Mouse (Mus musculus): ENCODE measurements around the gene Tmem88. TPM values are rescaled to one million over a fixed set of nuclear protein-coding genes. Genes with fewer than 3 reads are reported as not detected.

Tmem88 gene
- total RNA-seq, 1 experiment from 2014 or later = 0.46 TPM

GRCm38 (mm10) chr11:69368356-69369214, 29.4 kb downstream of the Tmem88 start:
- no peak for ATAC-seq (replicated peaks; ENCODE audit: low read depth, poor library complexity, severe bottlenecking)

- 0 out of 2 replicates have a peak, but pooled peaks have one; percentile 2 for ATAC-seq (replicated peaks; ENCODE audit: low read depth, poor library complexity, severe bottlenecking)
Observed at GRCm38 (mm10) chr11:69367616-69368355, 30.2 kb downstream of the Tmem88 start.

DNA sequence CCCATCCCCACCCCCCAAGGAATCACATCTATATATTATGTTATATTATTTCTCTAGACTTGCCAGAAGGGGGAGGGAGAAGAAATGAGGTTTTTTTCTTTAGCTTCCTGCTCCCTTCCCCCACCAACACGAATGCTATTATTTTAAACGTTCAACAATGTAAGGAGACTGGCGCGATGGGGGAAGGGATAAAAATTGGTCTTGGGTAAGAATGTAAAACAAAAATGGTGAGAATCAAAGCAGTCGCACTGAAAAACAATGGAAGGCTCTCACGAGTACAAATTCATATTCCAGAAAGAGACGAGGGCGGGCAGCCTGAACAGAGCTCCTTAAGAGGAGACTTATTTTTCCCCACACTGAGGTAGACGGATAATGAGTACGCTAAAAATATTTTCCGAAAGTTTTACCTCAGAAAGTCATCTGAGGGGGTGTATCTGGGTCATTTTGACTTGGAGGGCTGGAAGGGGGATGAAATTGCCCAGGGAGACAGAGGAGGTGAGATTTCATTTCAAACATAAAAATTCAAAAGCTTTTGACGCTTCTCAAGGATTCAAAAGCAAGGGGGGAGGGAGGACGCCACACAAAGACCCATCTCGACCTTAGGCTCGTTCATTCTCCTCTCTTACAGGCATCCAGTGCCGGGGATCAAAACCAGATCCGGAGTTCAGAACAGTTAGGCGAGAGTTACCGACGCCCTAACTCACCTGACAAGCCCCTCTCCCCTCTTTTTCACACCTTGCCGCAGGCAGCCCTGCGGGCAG, 31.0 kb downstream of the Tmem88 start:
- ATAC-seq (replicated peaks; ENCODE audit: low read depth, poor library complexity, severe bottlenecking) = no peak

- ATAC-seq (replicated peaks; ENCODE audit: low read depth, poor library complexity, severe bottlenecking) = peak; percentile 75
Observed at GRCm38 (mm10) chr11:69366157-69366854, 31.7 kb downstream of the Tmem88 start.

GRCm38 (mm10) chr11:69365722-69366121, 32.3 kb downstream of the Tmem88 start:
- no peak for ATAC-seq (replicated peaks; ENCODE audit: low read depth, poor library complexity, severe bottlenecking)

- no peak for ATAC-seq (replicated peaks; ENCODE audit: low read depth, poor library complexity, severe bottlenecking)
Observed at GRCm38 (mm10) chr11:69364910-69365309, 33.1 kb downstream of the Tmem88 start.

GRCm38 (mm10) chr11:69364376-69364775, 33.7 kb downstream of the Tmem88 start:
- ATAC-seq (replicated peaks; ENCODE audit: low read depth, poor library complexity, severe bottlenecking) = no peak

GRCm38 (mm10) chr11:69362479-69362878, 35.6 kb downstream of the Tmem88 start:
- ATAC-seq (replicated peaks; ENCODE audit: low read depth, poor library complexity, severe bottlenecking) = no peak

DNA sequence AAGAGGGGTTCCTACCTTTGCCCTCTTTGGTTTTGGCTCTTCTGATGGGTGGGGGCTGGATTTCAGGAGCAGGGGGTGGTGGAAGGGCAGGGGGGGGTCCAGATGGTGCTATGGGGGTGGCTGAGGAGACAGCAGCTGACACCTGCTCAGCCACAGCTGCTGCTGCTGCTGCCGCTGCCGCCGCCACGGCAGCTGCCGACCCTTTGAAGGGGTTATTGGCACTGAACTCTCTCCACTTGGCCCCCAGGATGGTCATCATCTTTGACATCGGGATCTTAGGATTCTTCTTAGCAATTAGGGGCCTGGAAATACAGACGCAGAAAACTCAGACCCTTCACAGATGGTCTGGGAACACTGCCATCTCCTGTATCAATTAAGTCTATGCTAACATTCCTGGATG, 36.0 kb downstream of the Tmem88 start:
- ATAC-seq (replicated peaks; ENCODE audit: low read depth, poor library complexity, severe bottlenecking) = no peak

DNA sequence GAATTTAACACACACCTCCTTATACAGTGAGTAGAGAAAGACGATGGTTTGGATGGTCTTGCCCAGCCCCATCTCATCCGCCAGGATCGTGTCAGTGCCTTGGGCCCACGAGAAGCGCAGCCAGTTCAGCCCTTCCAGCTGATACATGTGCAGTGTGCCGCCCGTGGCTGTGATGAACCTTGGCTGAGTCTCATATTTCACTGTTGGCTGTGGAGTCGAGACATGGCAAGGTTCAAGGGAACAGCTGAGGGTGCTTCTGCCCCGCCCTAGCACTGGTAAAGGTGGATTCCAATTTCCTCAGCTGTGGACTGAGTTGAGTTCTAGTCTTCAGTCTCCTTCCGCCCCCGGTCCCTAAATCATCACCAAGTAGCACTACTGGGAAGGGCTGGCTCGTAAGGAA, 40.3 kb downstream of the Tmem88 start:
- no peak for ATAC-seq (replicated peaks; ENCODE audit: low read depth, poor library complexity, severe bottlenecking)

DNA sequence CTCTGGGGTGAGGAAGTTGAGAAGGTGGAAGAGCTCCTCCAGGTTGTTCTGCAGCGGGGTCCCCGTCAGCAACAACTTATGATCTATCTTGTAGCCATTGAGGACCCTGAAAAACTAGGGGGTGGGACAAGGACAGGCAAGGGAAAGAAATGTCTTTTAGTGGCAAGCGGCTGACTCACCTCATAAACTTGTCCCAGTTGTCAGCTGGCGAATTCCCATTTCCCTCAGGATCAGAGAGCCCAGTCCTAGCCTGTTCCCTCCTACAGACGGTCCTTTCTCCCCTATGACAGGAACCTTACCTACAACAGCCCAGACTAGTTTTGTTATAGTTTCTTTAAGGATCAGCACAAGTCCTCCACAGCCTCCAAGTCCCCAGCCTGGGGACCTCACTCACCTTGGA, 41.5 kb downstream of the Tmem88 start:
- no peak for ATAC-seq (replicated peaks; ENCODE audit: low read depth, poor library complexity, severe bottlenecking)

Other genes with a start within 250 kb of the Tmem88 start
- not detected in 2 replicates for gene Alox12b, start 241.2 kb downstream of the Tmem88 start, total RNA-seq (2017)
- not detected in 2 replicates for gene Alox8, start 200.4 kb downstream of the Tmem88 start, total RNA-seq (2017)
- 0.14 TPM in 1 of 2 replicates, not detected in the other for gene Gucy2e, start 161.2 kb downstream of the Tmem88 start, total RNA-seq (2017)
- gene Cntrob, start 74.5 kb downstream of the Tmem88 start, total RNA-seq (2017) = 20.3 and 26.5 TPM in 2 replicates
- 75.4 and 87.8 TPM in 2 replicates for gene Trappc1, start 74.3 kb downstream of the Tmem88 start, total RNA-seq (2017)
- gene Kcnab3, start 72.0 kb downstream of the Tmem88 start, total RNA-seq (2017) = 0.05 TPM in 1 of 2 replicates, not detected in the other
- gene Rnf227, start 57.8 kb downstream of the Tmem88 start, total RNA-seq (2017) = 8.3 and 9.0 TPM in 2 replicates
- 64.5 and 68.0 TPM in 2 replicates for gene Chd3, start 28.8 kb downstream of the Tmem88 start, total RNA-seq (2017)
- 181 and 216 TPM in 2 replicates for gene Naa38, start 2.7 kb downstream of the Tmem88 start, total RNA-seq (2017)
- 35.5 and 37.6 TPM in 2 replicates for gene Cyb5d1, start 2.6 kb downstream of the Tmem88 start, total RNA-seq (2017)
- 3.5 and 6.6 TPM in 2 replicates for gene Kdm6b, start 15.4 kb upstream of the Tmem88 start, total RNA-seq (2017)
- gene Dnah2, start 150.9 kb upstream of the Tmem88 start, total RNA-seq (2017) = 0.68 TPM in 1 of 2 replicates, not detected in the other
- gene Efnb3, start 162.0 kb upstream of the Tmem88 start, total RNA-seq (2017) = 0.55 TPM in 1 of 2 replicates, not detected in the other
- gene Wrap53, start 182.0 kb upstream of the Tmem88 start, total RNA-seq (2017) = 5.0 and 8.0 TPM in 2 replicates
- gene Trp53, start 182.1 kb upstream of the Tmem88 start, total RNA-seq (2017) = 78.8 and 104 TPM in 2 replicates
- gene Atp1b2, start 207.7 kb upstream of the Tmem88 start, total RNA-seq (2017) = 16.9 and 26.2 TPM in 2 replicates
- gene Shbg, start 219.7 kb upstream of the Tmem88 start, total RNA-seq (2017) = not detected in 2 replicates
- gene Sat2, start 223.8 kb upstream of the Tmem88 start, total RNA-seq (2017) = not detected in 2 replicates
- 38.9 and 44.1 TPM in 2 replicates for gene Fxr2, start 234.8 kb upstream of the Tmem88 start, total RNA-seq (2017)

Data from common myeloid progenitor, adult 5-6 weeks (primary cell).